Mouse (Mus musculus) ES-E14 (cell line): ENCODE measurements around the gene Hcfc1r1. TPM values are rescaled to one million over a fixed set of nuclear protein-coding genes. Genes with fewer than 3 reads are reported as not detected.

Experiments
- DNase-seq: peaks from one replicate; pipeline ENCODE4 v3.0.0-alpha.2; 2013; ENCODE audit warnings: low read depth, low spot score
- H3K27ac ChIP-seq: 2 replicates; pipeline ENCODE4 v1.5.1; 2012; ENCODE audit warnings: low read depth, mild to moderate bottlenecking, low read length, moderate library complexity, mixed read lengths; ENCODE audit not compliant: poor library complexity, insufficient read depth, severe bottlenecking
- H3K36me3 ChIP-seq: 2 replicates; pipeline ENCODE4 v1.6.1; 2012; ENCODE audit warnings: mild to moderate bottlenecking, low read length, moderate library complexity, mixed read lengths; ENCODE audit not compliant: control insufficient read depth, poor library complexity, insufficient read depth, severe bottlenecking
- H3K4me1 ChIP-seq, 2 experiments: fragments of 150-350 bp in 1 of 2; sonication (generic) in 1 of 2; 2 replicates each; pipeline ENCODE4 v1.6.1; 2012; ENCODE audit warnings: low read length in 2 of 2, mild to moderate bottlenecking in 1 of 2, mixed read lengths in 1 of 2; ENCODE audit not compliant: control insufficient read depth in 2 of 2, insufficient read depth in 2 of 2, poor library complexity in 1 of 2
- H3K4me3 ChIP-seq, 2 experiments: fragments of 150-350 bp in 1 of 2; sonication (generic) in 1 of 2; 2 replicates each; pipeline ENCODE4 v1.5.1; 2012; ENCODE audit warnings: low read length in 2 of 2, low read depth in 1 of 2, mild to moderate bottlenecking in 1 of 2, mixed read lengths in 1 of 2; ENCODE audit not compliant: insufficient read depth in 1 of 2, poor library complexity in 1 of 2, severe bottlenecking in 1 of 2
- H3K9ac ChIP-seq: 2 replicates; pipeline ENCODE4 v1.6.1; 2012; ENCODE audit warnings: low read depth, mild to moderate bottlenecking, low read length, mixed read lengths; ENCODE audit not compliant: poor library complexity, insufficient read depth, severe bottlenecking
- H3K9me3 ChIP-seq: fragments of 150-350 bp; sonication (generic); 2 replicates; pipeline ENCODE4 v1.6.1; 2012; ENCODE audit warnings: low read depth, mild to moderate bottlenecking, low read length; ENCODE audit not compliant: control insufficient read depth, insufficient read depth
- CHD2 ChIP-seq: IDR thresholded peaks from 2 replicates; pipeline ENCODE4 v1.6.1; 2014; ENCODE audit warnings: mild to moderate bottlenecking, low read depth, low read length, inconsistent platforms
- HCFC1 ChIP-seq: IDR thresholded peaks from 2 replicates; pipeline ENCODE4 v1.6.1; 2012; ENCODE audit warnings: low read length, inconsistent platforms, borderline replicate concordance; ENCODE audit not compliant: insufficient read depth
- MAFK ChIP-seq: IDR thresholded peaks from 2 replicates; pipeline ENCODE4 v1.6.1; 2014; ENCODE audit warnings: mild to moderate bottlenecking, low read depth, low read length, inconsistent platforms; ENCODE audit not compliant: insufficient read depth
- ZC3H11A ChIP-seq: IDR thresholded peaks from 2 replicates; pipeline ENCODE4 v1.6.1; 2012; ENCODE audit warnings: low read depth, mild to moderate bottlenecking, inconsistent platforms, low read length, borderline replicate concordance
- ZNF384 ChIP-seq: IDR thresholded peaks from 2 replicates; pipeline ENCODE4 v1.6.1; 2012; ENCODE audit warnings: low read depth, low read length, inconsistent platforms
- in situ Hi-C, 2 experiments: fragments of 600-800 bp; cut with MboI; formaldehyde crosslinking; loops; one replicate each; pipeline ENCODE4 v1.15.1; 2025; ENCODE audit warnings: low sequenced_read_pairs in 2 of 2, inconsistent platforms in 1 of 2; ENCODE audit not compliant: unreplicated experiment in 2 of 2
- total RNA-seq: library from RNA; depleted of rRNA; stranded (reverse); fragments of 300-350 nt; gene quantifications from 2 replicates; pipeline ENCODE4 v1.2.3, GENCODE M21; 2012

Hcfc1r1 gene
- total RNA-seq, 1 experiment = 36.4 TPM

DNA sequence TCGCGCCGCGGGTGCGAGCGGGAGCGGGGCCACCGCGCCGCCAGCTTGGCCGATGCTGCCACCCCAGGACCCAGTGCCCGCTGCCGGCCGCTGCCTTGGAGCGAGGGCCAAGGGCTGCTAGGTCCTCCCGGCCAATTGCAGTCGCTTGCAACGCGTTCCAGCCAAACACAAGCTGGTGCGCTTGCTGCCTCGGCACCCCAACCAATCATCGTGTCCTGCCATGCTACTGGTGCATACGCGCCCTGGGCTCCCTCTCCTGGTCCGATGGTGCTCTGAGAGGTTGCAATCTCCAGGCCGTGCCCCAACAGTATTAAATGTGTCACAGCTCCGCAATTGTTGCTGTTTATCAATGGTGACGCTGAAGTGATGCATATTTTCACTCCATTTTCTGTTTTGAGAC, 26.7 kb downstream of the Hcfc1r1 start:
- no peak overlapping the region for H3K27ac ChIP-seq
- DNase-seq = peak; percentile 82
- peaks cover 0 to 22% of the 10 kb centered on the region in 2 experiments; a peak in 2 of 4 replicates for H3K4me1 ChIP-seq
- TF ChIP-seq CHD2 (peak; percentile 76), MAFK (no peak), HCFC1 (no peak), ZNF384 (no peak), ZC3H11A (no peak)
- in situ Hi-C loops = no loop called here
- no peaks in the 10 kb centered on the region for H3K9me3 ChIP-seq
- peak overlapping the region; percentile 70 for H3K9ac ChIP-seq
- H3K4me3 ChIP-seq = peak overlapping the region; percentile 75 to 88
- no peaks in the 10 kb centered on the region for H3K36me3 ChIP-seq

DNA sequence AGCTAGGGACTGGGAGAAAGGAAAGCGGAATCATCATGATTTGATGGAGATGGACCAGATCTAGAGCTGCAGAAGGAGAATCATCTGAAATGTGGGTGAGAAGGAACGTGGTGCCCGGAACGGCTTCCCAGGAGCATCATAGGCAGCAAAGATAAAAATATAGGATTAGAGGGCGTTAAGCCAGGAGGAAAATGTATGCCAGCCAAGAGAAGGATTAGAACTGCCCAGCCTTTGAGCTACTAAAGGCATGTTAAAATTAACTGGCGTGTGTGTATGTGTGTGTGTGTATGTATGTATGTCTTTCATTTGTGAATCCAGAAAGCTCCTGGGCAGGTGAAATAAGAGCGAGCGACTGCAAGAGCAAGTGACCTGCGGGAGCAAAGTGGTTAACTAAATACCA, 29.9 kb downstream of the Hcfc1r1 start:
- Histone ChIP-seq H3K4me1 (peaks cover 0 to 15% of the 10 kb centered on the region in 2 experiments; a peak in 1 of 4 replicates), H3K4me3 (no peak overlapping the region), H3K27ac (no peak overlapping the region), H3K9ac (no peak overlapping the region), H3K36me3 (no peaks in the 10 kb centered on the region), H3K9me3 (no peaks in the 10 kb centered on the region)
- no peak for TF ChIP-seq HCFC1
- in situ Hi-C loops = no loop called here
- DNase-seq = no peak

DNA sequence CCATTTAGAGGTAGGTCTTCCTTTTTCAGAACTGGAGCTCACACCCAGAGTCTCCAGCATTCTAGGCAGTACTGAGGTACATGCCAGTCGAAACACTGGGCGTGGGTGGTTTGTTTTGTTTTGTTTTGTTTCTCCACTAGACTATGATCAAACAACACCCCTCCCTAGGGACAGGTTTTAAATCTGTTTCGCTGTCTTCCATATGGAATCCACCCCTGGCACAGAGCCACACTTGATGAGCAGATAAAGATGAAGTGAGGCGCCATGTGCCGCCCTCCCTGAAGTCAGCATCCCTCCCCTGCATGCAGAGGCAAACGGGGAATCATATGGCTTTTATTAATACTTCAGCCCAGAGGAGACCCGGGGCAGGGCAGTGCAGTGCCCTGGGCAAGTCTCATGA, 31.3 kb downstream of the Hcfc1r1 start:
- Histone ChIP-seq H3K4me3 (no peak overlapping the region), H3K4me1 (peaks cover 0 to 12% of the 10 kb centered on the region in 2 experiments; a peak in 1 of 4 replicates), H3K9me3 (no peaks in the 10 kb centered on the region), H3K9ac (0 out of 2 replicates have a peak overlapping the region, but pooled peaks have one; percentile 2), H3K36me3 (no peaks in the 10 kb centered on the region), H3K27ac (no peak overlapping the region)
- in situ Hi-C loops = no loop called here
- no peak for DNase-seq
- TF ChIP-seq HCFC1 (no peak), CHD2 (no peak), MAFK (no peak), ZNF384 (no peak), ZC3H11A (no peak)

DNA sequence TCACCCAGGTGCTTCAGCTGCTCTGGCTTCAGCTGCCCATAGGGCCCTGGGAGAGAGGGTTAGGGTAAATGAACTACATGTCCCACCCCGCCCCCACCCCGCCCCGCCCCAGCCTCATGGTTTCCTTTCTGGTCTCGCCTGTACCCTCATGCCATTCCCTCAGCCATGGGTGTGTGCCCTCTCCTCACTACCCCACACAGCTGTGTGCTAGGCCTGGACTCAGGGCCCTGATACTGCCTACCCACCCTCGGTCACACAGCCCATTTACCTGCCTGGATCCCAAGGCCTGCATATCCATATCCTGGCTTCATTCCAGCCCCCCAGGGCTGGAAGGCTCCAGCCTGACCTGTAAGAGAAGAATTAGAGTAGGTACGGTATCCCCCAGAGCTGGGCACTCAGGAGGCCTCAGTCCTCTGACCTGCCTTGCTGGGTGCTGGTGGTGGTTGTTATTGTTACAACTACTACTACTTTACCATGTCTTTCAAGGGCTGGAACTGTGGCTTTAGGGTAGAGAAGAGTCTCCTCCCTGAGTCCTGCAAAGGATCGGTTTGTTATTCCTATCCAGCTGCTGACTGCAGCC, 32.2 kb downstream of the Hcfc1r1 start:
- no peak overlapping the region for H3K27ac ChIP-seq
- H3K9me3 ChIP-seq = no peaks in the 10 kb centered on the region
- no peak for DNase-seq
- in situ Hi-C loops = no loop called here
- H3K4me1 ChIP-seq = peaks cover 0 to 12% of the 10 kb centered on the region in 2 experiments; a peak in 1 of 4 replicates
- H3K4me3 ChIP-seq = no peak overlapping the region
- H3K36me3 ChIP-seq = no peaks in the 10 kb centered on the region
- no peak for TF ChIP-seq CHD2
- no peak for TF ChIP-seq ZNF384
- no peak for TF ChIP-seq MAFK
- TF ChIP-seq HCFC1 = no peak
- TF ChIP-seq ZC3H11A = no peak
- 0 out of 2 replicates have a peak overlapping the region, but pooled peaks have one; percentile 2 for H3K9ac ChIP-seq

DNA sequence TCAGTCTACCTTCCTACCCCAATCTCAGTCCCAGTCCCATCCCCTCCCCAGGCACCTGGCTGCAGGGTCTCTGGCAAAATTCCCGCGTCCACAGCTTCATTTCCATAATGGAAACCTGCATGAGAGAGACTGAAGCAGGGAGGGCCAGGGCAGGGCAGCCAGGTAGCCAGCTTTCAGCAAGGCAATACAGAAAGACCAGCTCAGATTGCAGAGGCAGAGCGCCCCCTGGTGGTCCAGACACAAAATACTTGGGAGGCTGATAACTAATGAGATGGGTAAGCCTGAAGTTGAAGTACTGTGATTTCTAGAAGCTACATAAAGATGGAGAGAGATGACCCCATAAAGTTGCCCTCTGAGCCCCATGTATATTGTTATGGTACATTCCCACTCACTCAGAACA, 32.8 kb downstream of the Hcfc1r1 start:
- Histone ChIP-seq H3K27ac (no peak overlapping the region), H3K36me3 (no peaks in the 10 kb centered on the region), H3K9ac (no peak overlapping the region), H3K4me1 (peaks cover 0 to 12% of the 10 kb centered on the region in 2 experiments; a peak in 1 of 4 replicates), H3K4me3 (no peak overlapping the region), H3K9me3 (no peaks in the 10 kb centered on the region)
- TF ChIP-seq ZNF384 = no peak
- TF ChIP-seq ZC3H11A = peak; percentile 65; the same call in 1 of the 2 replicates
- no peak for TF ChIP-seq MAFK
- 0 out of 2 replicates have a peak, but pooled peaks have one; percentile 52 for TF ChIP-seq HCFC1
- TF ChIP-seq CHD2 = no peak
- in situ Hi-C loops = no loop called here
- DNase-seq = no peak
